Mouse (Mus musculus): Measurements from ENCODE around the gene Gm10401.

GRCm38 (mm10) chr5:115142166-115142697 is 44.1 kb upstream of the Gm10401 start:
- TF ChIP-seq ZC3H11A (IDR thresholded peaks at IDR 0.05; ENCODE audit: borderline replicate concordance, low read depth, low read length), result no peak
- TF ChIP-seq MAFK (IDR thresholded peaks at IDR 0.05; ENCODE audit: insufficient read depth, low read depth, low read length), result no peak
- no peak for TF ChIP-seq ZNF384 (IDR thresholded peaks at IDR 0.05; ENCODE audit: low read depth, low read length)

All from ES-E14 (cell line).